ENCODE assay signal across 21 mouse cellular contexts in genomic region chr14:120324061-120324791, GRCm38 (mm10). TPM values are rescaled to one million over a fixed set of nuclear protein-coding genes. Genes with fewer than 3 reads are reported as not detected.
A peak's percentile ranks its signal among the peaks of the same experiment; 100 is the strongest.
DNase-seq lines count a peak whose midpoint lies in the region; ATAC-seq and TF ChIP-seq lines count a peak whose summit lies in the region.
"Had no signal": no experiment of that assay in that cellular context is flagged by ENCODE, and none has a peak within 500 bp of the region (broad histone marks: within the 10 kb centered on the region; RNA-seq: fewer than 3 reads in every experiment).

No protein-coding gene starts in this region.

- intact Hi-C loops in gastrocnemius, adult 2 months (cut with DNase I): no loop called here

- H3K4me2 ChIP-seq in CH12.LX (ENCODE audit: insufficient read depth, low read depth, poor library complexity, severe bottlenecking): no peak overlapping the region
- no peak overlapping the region for H3K4me2 ChIP-seq in embryonic facial prominence, embryonic 15.5 days (replicated peaks)
- H3K4me2 ChIP-seq in midbrain, embryonic 13.5 days (replicated peaks): no peak overlapping the region
- H3K4me2 ChIP-seq: heart, embryonic 15.5 days; kidney, embryonic 15.5 days; neural tube, embryonic 13.5 days had no signal

- no peak for DNase-seq in gastrocnemius, adult 2 months
- no peak for DNase-seq in gastrocnemius, postnatal 10 days
- DNase-seq in CH12.LX (ENCODE audit: extremely low read depth): no peak
- no peak for DNase-seq in c-Kit-positive CD71-positive TER-119-positive erythroid progenitor cells, embryonic 14.5 days (ENCODE audit: low spot score)
- DNase-seq in left cerebral cortex, adult 8-10 months (ENCODE audit: low spot score in 2 of 2): no peak
- DNase-seq: cerebellum, adult 9-11 months; heart, adult 2 months; kidney, postnatal 4 days; lung, postnatal 10 days; right cerebral cortex, postnatal 14 days; thymus, adult 2 months had no signal

- H3K4me3 ChIP-seq in gastrocnemius, adult 2 months: no peak overlapping the region
- no peak overlapping the region for H3K4me3 ChIP-seq in CH12.LX (replicated peaks in 1 of 3; ENCODE audit: low read depth in 2 of 3, low read length in 2 of 3, poor library complexity in 1 of 3)
- no peak overlapping the region for H3K4me3 ChIP-seq in embryonic facial prominence, embryonic 15.5 days (replicated peaks)
- H3K4me3 ChIP-seq in midbrain, embryonic 13.5 days (replicated peaks): no peak overlapping the region
- H3K4me3 ChIP-seq: forebrain, embryonic 10.5 days; heart, adult 2 months; heart, embryonic 15.5 days; kidney, embryonic 15.5 days; midbrain, embryonic 10.5 days; neural tube, embryonic 13.5 days had no signal

- no peaks in the 10 kb centered on the region for H3K9me3 ChIP-seq in CH12.LX (replicated peaks; ENCODE audit: low read length)
- H3K9me3 ChIP-seq in embryonic facial prominence, embryonic 15.5 days (replicated peaks): no peaks in the 10 kb centered on the region
- H3K9me3 ChIP-seq in midbrain, embryonic 13.5 days: no peaks in the 10 kb centered on the region
- H3K9me3 ChIP-seq: forebrain, embryonic 10.5 days; heart, embryonic 15.5 days; kidney, embryonic 15.5 days; midbrain, embryonic 10.5 days; neural tube, embryonic 13.5 days had no signal

- TF ChIP-seq POLR2A in CH12.LX (IDR thresholded peaks at IDR 0.05; ENCODE audit: low read depth, low read length): no peak

- no peak for TF ChIP-seq CTCF in gastrocnemius, adult 2 months (IDR thresholded peaks at IDR 0.05)
- TF ChIP-seq CTCF in CH12.LX (conservative IDR thresholded peaks at IDR 0.05 in 1 of 2, IDR thresholded peaks at IDR 0.05 in 1 of 2; ENCODE audit: low read depth in 2 of 2, low read length in 2 of 2): no peak

- TF ChIP-seq EP300 in CH12.LX (IDR thresholded peaks at IDR 0.05; ENCODE audit: low read length): no peak

- in situ Hi-C loops in CH12.LX (cut with MboI; ENCODE audit: low pct_ligation_motif_present, low pct_unique_long_range_greater_than_20kb, low sequenced_read_pairs): no loop called here

- peak overlapping the region; percentile 55 for H3K27ac ChIP-seq in gastrocnemius, adult 2 months
- H3K27ac ChIP-seq in CH12.LX (ENCODE audit: insufficient read depth, low read depth): no peak overlapping the region
- H3K27ac ChIP-seq in embryonic facial prominence, embryonic 15.5 days (replicated peaks): peak overlapping the region; percentile 34; the same call in 1 of the 2 replicates
- no peak overlapping the region for H3K27ac ChIP-seq in midbrain, embryonic 13.5 days
- H3K27ac ChIP-seq: forebrain, embryonic 10.5 days; heart, adult 2 months; heart, embryonic 15.5 days; kidney, embryonic 15.5 days; midbrain, embryonic 10.5 days; neural tube, embryonic 13.5 days had no signal

- dilution Hi-C loops in CH12.LX (cut with MboI; ENCODE audit: extremely low pct_ligation_motif_present, extremely low pct_unique_long_range_greater_than_20kb, low sequenced_read_pairs): no loop called here

- no peak overlapping the region for H3K9ac ChIP-seq in CH12.LX (ENCODE audit: insufficient read depth, low read depth)
- no peak overlapping the region for H3K9ac ChIP-seq in embryonic facial prominence, embryonic 15.5 days
- no peak overlapping the region for H3K9ac ChIP-seq in midbrain, embryonic 13.5 days (replicated peaks)
- H3K9ac ChIP-seq: heart, embryonic 15.5 days; kidney, embryonic 15.5 days; neural tube, embryonic 13.5 days had no signal

- WGBS in embryonic facial prominence, embryonic 15.5 days: 74% methylated on average over 8 of the region's 8 CpGs
- 92% methylated on average over 8 of the region's 8 CpGs for whole genome bisulfite sequencing in midbrain, embryonic 13.5 days

- ATAC-seq in embryonic facial prominence, embryonic 15.5 days (ENCODE audit: insufficient number of reproducible peaks, low FRiP score, low TSS enrichment, low read depth): no peak
- peak; percentile 21; the same call in 1 of the 2 replicates for ATAC-seq in megakaryocyte progenitor cell, adult 5-6 weeks (replicated peaks; ENCODE audit: poor library complexity)
- ATAC-seq in midbrain, embryonic 13.5 days: no peak
- ATAC-seq: hindbrain, embryonic 16.5 days; intestine, embryonic 16.5 days had no signal

- no peaks in the 10 kb centered on the region for H3K27me3 ChIP-seq in CH12.LX (replicated peaks)
- H3K27me3 ChIP-seq in embryonic facial prominence, embryonic 15.5 days: no peaks in the 10 kb centered on the region
- no peaks in the 10 kb centered on the region for H3K27me3 ChIP-seq in midbrain, embryonic 13.5 days
- H3K27me3 ChIP-seq: heart, embryonic 15.5 days; kidney, embryonic 15.5 days; neural tube, embryonic 13.5 days had no signal

- no peak for TF ChIP-seq RAD21 in CH12.LX (IDR thresholded peaks at IDR 0.05; ENCODE audit: low read depth, low read length)

- peaks cover 27 to 69% of the 10 kb centered on the region in 2 experiments for H3K36me3 ChIP-seq in CH12.LX (replicated peaks in 1 of 2; ENCODE audit: control insufficient read depth in 1 of 2, insufficient read depth in 1 of 2, low read length in 1 of 2)
- peaks cover 7% of the 10 kb centered on the region; the same call in 1 of the 2 replicates for H3K36me3 ChIP-seq in embryonic facial prominence, embryonic 15.5 days
- no peaks in the 10 kb centered on the region for H3K36me3 ChIP-seq in midbrain, embryonic 13.5 days
- H3K36me3 ChIP-seq: midbrain, embryonic 10.5 days; neural tube, embryonic 13.5 days had no signal

- H3K4me1 ChIP-seq in CH12.LX (ENCODE audit: control insufficient read depth in 1 of 2, insufficient read depth in 2 of 2): peaks cover 20 to 79% of the 10 kb centered on the region in 2 experiments
- peaks cover 59% of the 10 kb centered on the region for H3K4me1 ChIP-seq in embryonic facial prominence, embryonic 15.5 days
- H3K4me1 ChIP-seq in midbrain, embryonic 13.5 days (replicated peaks): 0 out of 2 replicates have a peak, but pooled peaks cover 3% of the 10 kb centered on the region
- H3K4me1 ChIP-seq: neural tube, embryonic 13.5 days had no signal

- peaks cover 35% of the 10 kb centered on the region for H3K79me2 ChIP-seq in CH12.LX (replicated peaks; ENCODE audit: control insufficient read depth, extremely low read depth, insufficient read depth, poor library complexity, severe bottlenecking)

TF ChIP-seq in CH12.LX, 34 proteins besides CTCF, POLR2A, EP300 and RAD21:
- TF ChIP-seq MAX (IDR thresholded peaks at IDR 0.05; ENCODE audit: low read length) (no peak), BHLHE40 (IDR thresholded peaks at IDR 0.05; ENCODE audit: low read depth, low read length) (0 out of 2 replicates have a peak, but pooled peaks have one; percentile 8)
TF ChIP-seq in CH12.LX: peak in this region for 1.

RNA-seq across cellular contexts. Expression of gene Mbnl2, which starts 48.8 kb away (rescaled TPM):
- total RNA-seq in gastrocnemius, adult 2 months (2021): 100 to 1,000 TPM; 282 to 352 TPM
- total RNA-seq in gastrocnemius, postnatal 10 days (2021): 100 to 1,000 TPM; 213 to 224 TPM
- total RNA-seq in CH12.LX (2012; rRNA removed): 19.6 and 23.9 TPM in 2 replicates
- total RNA-seq in CH12.LX (2014; rRNA removed): 23.7 and 23.8 TPM in 2 replicates
- 21.8 and 28.9 TPM in 2 replicates for polyA plus RNA-seq in CH12.LX (2012; ENCODE audit: insufficient read length, low read depth)
- 167 and 173 TPM in 2 replicates for polyA plus RNA-seq in embryonic facial prominence, embryonic 15.5 days (2015; fragmentation: Nextera tagmentation; extraction: Ambion mirVana)
- 94.4 and 97.8 TPM in 2 replicates for total RNA-seq in megakaryocyte progenitor cell, adult 5-6 weeks (2015)
- 63.2 and 70.4 TPM in 2 replicates for total RNA-seq in megakaryocyte progenitor cell, adult 5-6 weeks (2017)
- polyA plus RNA-seq in midbrain, embryonic 13.5 days (2015; fragmentation: Nextera tagmentation; extraction: Ambion mirVana): 17.2 and 17.6 TPM in 2 replicates
- 100 to 1,000 TPM; 222 to 278 (median 250) TPM for total RNA-seq in left cerebral cortex, adult 8-10 months (2022)

Comparison
In these comparisons a context has a peak if more than half of its experiments do, and no peak if none do; other contexts are left out.
1. H3K27ac ChIP-seq: peak in gastrocnemius, adult 2 months (single experiment) and embryonic facial prominence, embryonic 15.5 days (single experiment); none in CH12.LX (single experiment) and midbrain, embryonic 13.5 days (single experiment).